Mouse (Mus musculus) thymus, postnatal 14 days (tissue): ENCODE data around the gene Arpin.

Experiments
- DNase-seq: peaks from one replicate; pipeline ENCODE4 v3.0.0; 2021

The Arpin gene

GRCm38 (mm10) chr7:79934862-79935510 is at the start of gene Arpin:
Gene Arpin, minus strand, starts transcription at chr7:79935359.
- no peak for DNase-seq

GRCm38 (mm10) chr7:79975316-79975715 is 40.2 kb upstream of the Arpin start:
- DNase-seq = no peak

- DNase-seq = no peak
Observed at GRCm38 (mm10) chr7:79972195-79972594, 37.0 kb upstream of the Arpin start.

- no peak for DNase-seq
Observed at GRCm38 (mm10) chr7:79970336-79970735, 35.2 kb upstream of the Arpin start.

- no peak for DNase-seq
Observed at GRCm38 (mm10) chr7:79968326-79968725, 33.2 kb upstream of the Arpin start.

GRCm38 (mm10) chr7:79961600-79961999 is 26.4 kb upstream of the Arpin start:
- DNase-seq = no peak

GRCm38 (mm10) chr7:79956131-79956530 is 21.0 kb upstream of the Arpin start:
- no peak for DNase-seq

GRCm38 (mm10) chr7:79954890-79955289 is 19.7 kb upstream of the Arpin start:
- DNase-seq = no peak

- no peak for DNase-seq
Observed at GRCm38 (mm10) chr7:79951038-79951437, 15.9 kb upstream of the Arpin start.

GRCm38 (mm10) chr7:79950236-79950635 is 15.1 kb upstream of the Arpin start:
- DNase-seq = no peak

GRCm38 (mm10) chr7:79935511-79936205 is 499 bp upstream of the Arpin start:
- no peak for DNase-seq

- no peak for DNase-seq
Observed at GRCm38 (mm10) chr7:79934461-79934860, 698 bp downstream of the Arpin start.

- DNase-seq = no peak
Observed at GRCm38 (mm10) chr7:79928516-79929052, 6.6 kb downstream of the Arpin start.

- DNase-seq = peak; percentile 86
Observed at GRCm38 (mm10) chr7:79920344-79920983, 14.7 kb downstream of the Arpin start, which contains the start of gene Ap3s2. Gene Ap3s2, minus strand, starts transcription at chr7:79920649.

- DNase-seq = peak; percentile 12
Observed at GRCm38 (mm10) chr7:79914556-79914955, 20.6 kb downstream of the Arpin start.

GRCm38 (mm10) chr7:79907356-79907755 is 27.8 kb downstream of the Arpin start:
- DNase-seq = no peak

- no peak for DNase-seq
Observed at GRCm38 (mm10) chr7:79906914-79907313, 28.2 kb downstream of the Arpin start.

GRCm38 (mm10) chr7:79905193-79905592 is 30.0 kb downstream of the Arpin start:
- DNase-seq = no peak

- DNase-seq = no peak
Observed at GRCm38 (mm10) chr7:79903160-79903792, 31.9 kb downstream of the Arpin start.

- DNase-seq = no peak
Observed at GRCm38 (mm10) chr7:79900753-79901152, 34.4 kb downstream of the Arpin start.

- DNase-seq = no peak
Observed at GRCm38 (mm10) chr7:79895225-79895624, 39.9 kb downstream of the Arpin start.

GRCm38 (mm10) chr7:79894790-79895189 is 40.4 kb downstream of the Arpin start:
- DNase-seq = no peak
